Mouse (Mus musculus): Measurements from ENCODE around the gene Trmt11. TPM values are rescaled to one million over a fixed set of nuclear protein-coding genes. Genes with fewer than 3 reads are reported as not detected.
"Not testable (repeated sequence)": the region's sequence is repeated elsewhere in the genome, so short reads cannot be mapped to it uniquely, and the experiment has no call there.

The Trmt11 gene
- polyA plus RNA-seq (2015; fragmentation: Nextera tagmentation; extraction: Ambion mirVana): 23.5 and 24.3 TPM in 2 replicates

- H3K27ac ChIP-seq: peak within 1 kb of the TSS; percentile 86
- peak within 1 kb of the TSS; percentile 92 for H3K4me3 ChIP-seq (replicated peaks; ENCODE audit: low read depth, low read length)
- TF ChIP-seq CTCF (IDR thresholded peaks at IDR 0.05; ENCODE audit: low read depth): no peak
- no peaks in the 10 kb centered on the region for H3K9me3 ChIP-seq (replicated peaks; ENCODE audit: low read length)
- 0 out of 2 replicates have a peak, but pooled peaks cover 13% of the 10 kb centered on the region for H3K36me3 ChIP-seq (ENCODE audit: insufficient read depth, low read length)
- peak; percentile 96 for ATAC-seq (replicated peaks; ENCODE audit: low FRiP score, low read depth)
- H3K4me2 ChIP-seq (ENCODE audit: low read length): peak within 1 kb of the TSS; percentile 84
- 0 out of 2 replicates have a peak, but pooled peaks cover 4% of the 10 kb centered on the region for H3K4me1 ChIP-seq (replicated peaks; ENCODE audit: insufficient read depth, low read length)
- no peaks in the 10 kb centered on the region for H3K27me3 ChIP-seq (ENCODE audit: insufficient read depth, low read length)
- peak within 1 kb of the TSS; percentile 83 for H3K9ac ChIP-seq (ENCODE audit: low read depth, low read length)
- DNase-seq (ENCODE audit: low spot score): peak; percentile 96
- WGBS: under 1% methylated on average over 27 of the region's 28 CpGs
Observed at GRCm38 (mm10) chr10:30600542-30600966, at the start of gene Trmt11. Trmt11 (minus strand) TSS chr10:30600749.

GRCm38 (mm10) chr10:30647681-30648080 is 47.1 kb upstream of the Trmt11 start:
- Histone ChIP-seq H3K4me1 (replicated peaks; ENCODE audit: insufficient read depth, low read length) (no peaks in the 10 kb centered on the region), H3K36me3 (ENCODE audit: insufficient read depth, low read length) (0 out of 2 replicates have a peak, but pooled peaks cover 20% of the 10 kb centered on the region), H3K4me3 (replicated peaks; ENCODE audit: low read depth, low read length) (no peak overlapping the region), H3K9me3 (replicated peaks; ENCODE audit: low read length) (no peaks in the 10 kb centered on the region), H3K27me3 (ENCODE audit: insufficient read depth, low read length) (no peaks in the 10 kb centered on the region), H3K27ac (no peak overlapping the region), H3K4me2 (ENCODE audit: low read length) (no peak overlapping the region), H3K9ac (ENCODE audit: low read depth, low read length) (no peak overlapping the region)
- DNase-seq (ENCODE audit: low spot score) (no peak), ATAC-seq (replicated peaks; ENCODE audit: low FRiP score, low read depth) (no peak)
- 29% methylated on average over 2 of the region's 2 CpGs for WGBS
- no peak for TF ChIP-seq CTCF (IDR thresholded peaks at IDR 0.05; ENCODE audit: low read depth)

- 75% methylated on average over 3 of the region's 3 CpGs for WGBS
- Histone ChIP-seq H3K36me3 (ENCODE audit: insufficient read depth, low read length) (no peaks in the 10 kb centered on the region), H3K27me3 (ENCODE audit: insufficient read depth, low read length) (no peaks in the 10 kb centered on the region), H3K4me3 (replicated peaks; ENCODE audit: low read depth, low read length) (no peak overlapping the region), H3K27ac (no peak overlapping the region), H3K9ac (ENCODE audit: low read depth, low read length) (no peak overlapping the region), H3K9me3 (replicated peaks; ENCODE audit: low read length) (no peaks in the 10 kb centered on the region), H3K4me2 (ENCODE audit: low read length) (no peak overlapping the region), H3K4me1 (replicated peaks; ENCODE audit: insufficient read depth, low read length) (no peaks in the 10 kb centered on the region)
- DNase-seq (ENCODE audit: low spot score) (no peak), ATAC-seq (replicated peaks; ENCODE audit: low FRiP score, low read depth) (no peak)
- TF ChIP-seq CTCF (IDR thresholded peaks at IDR 0.05; ENCODE audit: low read depth): no peak
Observed at GRCm38 (mm10) chr10:30638216-30638615, 37.7 kb upstream of the Trmt11 start.

- not testable (repeated sequence) for ATAC-seq (replicated peaks; ENCODE audit: low FRiP score, low read depth)
Observed at GRCm38 (mm10) chr10:30636474-30637154, 36.1 kb upstream of the Trmt11 start.

GRCm38 (mm10) chr10:30632718-30633117 is 32.2 kb upstream of the Trmt11 start:
- Histone ChIP-seq H3K9ac (ENCODE audit: low read depth, low read length) (no peak overlapping the region), H3K4me3 (replicated peaks; ENCODE audit: low read depth, low read length) (no peak overlapping the region), H3K4me1 (replicated peaks; ENCODE audit: insufficient read depth, low read length) (no peaks in the 10 kb centered on the region), H3K4me2 (ENCODE audit: low read length) (no peak overlapping the region), H3K27ac (no peak overlapping the region), H3K9me3 (replicated peaks; ENCODE audit: low read length) (no peaks in the 10 kb centered on the region), H3K36me3 (ENCODE audit: insufficient read depth, low read length) (no peaks in the 10 kb centered on the region), H3K27me3 (ENCODE audit: insufficient read depth, low read length) (no peaks in the 10 kb centered on the region)
- no peak for DNase-seq (ENCODE audit: low spot score)
- WGBS: 96% methylated on average over 1 of the region's 1 CpGs
- ATAC-seq (replicated peaks; ENCODE audit: low FRiP score, low read depth): no peak
- TF ChIP-seq CTCF (IDR thresholded peaks at IDR 0.05; ENCODE audit: low read depth): no peak

More at GRCm38 (mm10) chr10:30636474-30637154, 36.1 kb upstream of the Trmt11 start:
- not testable (repeated sequence) for H3K4me3 ChIP-seq (replicated peaks; ENCODE audit: low read depth, low read length); DNase-seq (ENCODE audit: low spot score); H3K9ac ChIP-seq (ENCODE audit: low read depth, low read length); H3K4me2 ChIP-seq (ENCODE audit: low read length); H3K27ac ChIP-seq; H3K4me1 ChIP-seq (replicated peaks; ENCODE audit: insufficient read depth, low read length); H3K9me3 ChIP-seq (replicated peaks; ENCODE audit: low read length); H3K36me3 ChIP-seq (ENCODE audit: insufficient read depth, low read length); H3K27me3 ChIP-seq (ENCODE audit: insufficient read depth, low read length)
- WGBS: 81% methylated on average over 1 of the region's 1 CpGs

- DNase-seq (ENCODE audit: low spot score): no peak
- H3K27ac ChIP-seq: no peak overlapping the region
- H3K27me3 ChIP-seq (ENCODE audit: insufficient read depth, low read length): no peaks in the 10 kb centered on the region
- H3K4me2 ChIP-seq (ENCODE audit: low read length): no peak overlapping the region
- no peaks in the 10 kb centered on the region for H3K9me3 ChIP-seq (replicated peaks; ENCODE audit: low read length)
- no peaks in the 10 kb centered on the region for H3K36me3 ChIP-seq (ENCODE audit: insufficient read depth, low read length)
- no peak overlapping the region for H3K4me3 ChIP-seq (replicated peaks; ENCODE audit: low read depth, low read length)
- no peaks in the 10 kb centered on the region for H3K4me1 ChIP-seq (replicated peaks; ENCODE audit: insufficient read depth, low read length)
- TF ChIP-seq CTCF (IDR thresholded peaks at IDR 0.05; ENCODE audit: low read depth): no peak
- no peak overlapping the region for H3K9ac ChIP-seq (ENCODE audit: low read depth, low read length)
- no peak for ATAC-seq (replicated peaks; ENCODE audit: low FRiP score, low read depth)
Observed at GRCm38 (mm10) chr10:30629977-30630376, 29.4 kb upstream of the Trmt11 start.
